Mouse (Mus musculus) ES-Bruce4 (cell line): Measurements from ENCODE around the gene Iglon5. TPM values are rescaled to one million over a fixed set of nuclear protein-coding genes. Genes with fewer than 3 reads are reported as not detected.

Experiments used
- H3K27ac ChIP-seq: 2 replicates; pipeline ENCODE4 v1.5.1; 2012; ENCODE audit warnings: low read length, inconsistent platforms; ENCODE audit not compliant: insufficient read depth
- H3K27me3 ChIP-seq: 2 replicates; pipeline ENCODE4 v1.6.1; 2012; ENCODE audit warnings: mild to moderate bottlenecking, low read length, inconsistent platforms; ENCODE audit not compliant: control insufficient read depth, poor library complexity, insufficient read depth, severe bottlenecking
- H3K36me3 ChIP-seq: 2 replicates; pipeline ENCODE4 v1.6.1; 2012; ENCODE audit warnings: inconsistent platforms, mild to moderate bottlenecking, low read length, moderate library complexity; ENCODE audit not compliant: control insufficient read depth, poor library complexity, insufficient read depth, severe bottlenecking
- H3K4me1 ChIP-seq: one replicate; pipeline ENCODE4 v1.8.1; 2011; ENCODE audit warnings: low read length; ENCODE audit not compliant: control insufficient read depth, insufficient read depth
- H3K4me3 ChIP-seq: 2 replicates; pipeline ENCODE4 v1.5.1; 2011; ENCODE audit warnings: low read depth, mild to moderate bottlenecking, low read length
- H3K9ac ChIP-seq: 2 replicates; pipeline ENCODE4 v1.6.1; 2012; ENCODE audit warnings: low read depth, mild to moderate bottlenecking, inconsistent platforms; ENCODE audit not compliant: poor library complexity, severe bottlenecking
- H3K9me3 ChIP-seq: replicated peaks from 2 replicates; pipeline ENCODE4 v1.6.1; 2012; ENCODE audit warnings: mild to moderate bottlenecking, low read length, inconsistent platforms; ENCODE audit not compliant: control insufficient read depth, poor library complexity, insufficient read depth, severe bottlenecking
- CTCF ChIP-seq: IDR thresholded peaks from one replicate; pipeline ENCODE4 v1.8.1; 2011; ENCODE audit warnings: low read depth, low read length
- EP300 ChIP-seq: IDR thresholded peaks from 2 replicates; pipeline ENCODE4 v1.6.1; 2011; ENCODE audit warnings: low read depth, low read length; ENCODE audit not compliant: insufficient read depth
- POLR2A ChIP-seq: IDR thresholded peaks from one replicate; pipeline ENCODE4 v1.8.1; 2011; ENCODE audit warnings: low read length; ENCODE audit not compliant: insufficient read depth
- polyA plus RNA-seq: library from polyadenylated mRNA; stranded (reverse); fragments of >200 nt; gene quantifications from 2 replicates; pipeline ENCODE4 v1.2.4, GENCODE M21; 2011; ENCODE audit warnings: low read depth; ENCODE audit not compliant: missing spikeins, insufficient read depth, insufficient read length

Iglon5 gene
- polyA plus RNA-seq, 1 experiment, result 5.0 TPM

DNA sequence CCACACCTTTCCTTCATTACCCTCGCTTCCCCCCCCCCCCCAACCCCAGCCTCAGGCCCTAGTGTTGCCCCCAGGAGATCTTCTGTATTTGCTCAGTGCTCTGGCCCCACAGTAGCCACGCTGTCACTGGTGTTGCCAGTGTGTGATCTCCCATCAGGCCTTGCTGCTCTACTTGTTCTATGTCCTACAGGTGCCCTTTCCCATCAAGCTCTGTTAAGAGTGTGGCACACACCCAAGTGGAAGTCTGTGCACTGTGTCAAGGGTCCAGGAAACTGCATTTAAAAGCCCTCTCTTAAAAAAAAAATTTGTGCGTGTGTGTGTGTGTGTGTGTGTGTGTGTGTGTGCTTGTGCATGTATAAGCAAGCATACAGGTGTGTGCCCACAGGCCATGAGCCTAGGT, 41.6 kb downstream of the Iglon5 start:
- H3K36me3 ChIP-seq, result no peaks in the 10 kb centered on the region
- no peak overlapping the region for H3K4me3 ChIP-seq
- H3K27ac ChIP-seq, result no peak overlapping the region
- TF ChIP-seq CTCF (no peak), EP300 (no peak), POLR2A (no peak)
- no peak overlapping the region for H3K9ac ChIP-seq
- no peaks in the 10 kb centered on the region for H3K9me3 ChIP-seq
- no peaks in the 10 kb centered on the region for H3K4me1 ChIP-seq
- H3K27me3 ChIP-seq, result no peaks in the 10 kb centered on the region

- TF ChIP-seq EP300, result no peak
- Histone ChIP-seq H3K9me3 (no peaks in the 10 kb centered on the region), H3K4me3 (no peak overlapping the region), H3K27me3 (no peaks in the 10 kb centered on the region), H3K27ac (no peak overlapping the region), H3K36me3 (no peaks in the 10 kb centered on the region), H3K4me1 (no peaks in the 10 kb centered on the region), H3K9ac (no peak overlapping the region)
These were observed 42.1 kb downstream of the Iglon5 start for GRCm38 (mm10) chr7:43447801-43448200.

DNA sequence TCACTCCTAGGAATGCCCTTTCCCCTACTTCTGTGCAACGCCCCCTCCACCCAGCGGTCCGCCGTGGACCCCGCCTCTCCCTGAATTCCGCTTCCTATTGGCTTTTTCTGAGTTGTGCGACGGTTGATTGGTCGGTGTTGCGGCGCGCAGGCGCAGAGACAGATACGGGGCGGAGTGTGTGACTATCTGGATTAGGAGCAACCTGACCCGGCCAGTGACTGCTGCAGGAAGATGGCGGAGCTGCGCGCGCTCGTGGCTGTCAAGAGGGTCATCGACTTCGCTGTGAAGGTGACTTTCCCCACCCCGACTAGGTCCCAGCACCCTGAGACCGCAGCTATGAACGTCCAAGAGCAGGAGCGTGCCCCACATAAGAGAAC, 46.0 kb downstream of the Iglon5 start, which contains the start of the genes Etfb and Gm45233:
Etfb (plus strand) TSS at position 167 of the 377 bp plus-strand sequence.
Gm45233 (plus strand) TSS at position 212 of the 377 bp plus-strand sequence.
- Histone ChIP-seq H3K36me3 (no peaks in the 10 kb centered on the region), H3K4me1 (peaks cover 4% of the 10 kb centered on the region), H3K9ac (peak within 1 kb of the TSS; percentile 59), H3K27me3 (no peaks in the 10 kb centered on the region), H3K9me3 (no peaks in the 10 kb centered on the region), H3K27ac (peak within 1 kb of the TSS; percentile 54), H3K4me3 (peak within 1 kb of the TSS; percentile 80)
- TF ChIP-seq POLR2A (peak; percentile 79), CTCF (no peak)

GRCm38 (mm10) chr7:43443126-43443916, 46.6 kb downstream of the Iglon5 start:
- H3K4me1 ChIP-seq, result peaks cover 4% of the 10 kb centered on the region
- peak overlapping the region; percentile 80 for H3K4me3 ChIP-seq
- no peak for TF ChIP-seq CTCF
- no peak for TF ChIP-seq POLR2A
- TF ChIP-seq EP300, result no peak
- peak overlapping the region; percentile 54 for H3K27ac ChIP-seq
- H3K36me3 ChIP-seq, result no peaks in the 10 kb centered on the region
- no peaks in the 10 kb centered on the region for H3K27me3 ChIP-seq
- peak overlapping the region; percentile 24; the same call in 1 of the 2 replicates for H3K9ac ChIP-seq
- no peaks in the 10 kb centered on the region for H3K9me3 ChIP-seq

- Histone ChIP-seq H3K27ac (peak overlapping the region; percentile 54), H3K4me3 (peak overlapping the region; percentile 80), H3K9ac (peak overlapping the region; percentile 24; the same call in 1 of the 2 replicates), H3K36me3 (no peaks in the 10 kb centered on the region), H3K27me3 (no peaks in the 10 kb centered on the region), H3K9me3 (no peaks in the 10 kb centered on the region), H3K4me1 (peaks cover 4% of the 10 kb centered on the region)
- TF ChIP-seq EP300 (no peak), POLR2A (no peak), CTCF (no peak)
These were observed 47.2 kb downstream of the Iglon5 start for GRCm38 (mm10) chr7:43442684-43443083.

GRCm38 (mm10) chr7:43441071-43441470, 48.8 kb downstream of the Iglon5 start:
- TF ChIP-seq EP300, result no peak
- no peak for TF ChIP-seq POLR2A
- no peak for TF ChIP-seq CTCF
- Histone ChIP-seq H3K4me1 (peaks cover 4% of the 10 kb centered on the region), H3K36me3 (no peaks in the 10 kb centered on the region), H3K9me3 (no peaks in the 10 kb centered on the region), H3K9ac (no peak overlapping the region), H3K27me3 (no peaks in the 10 kb centered on the region), H3K4me3 (no peak overlapping the region), H3K27ac (no peak overlapping the region)
